Mouse (Mus musculus): ENCODE measurements around the gene Fam25c. TPM values are rescaled to one million over a fixed set of nuclear protein-coding genes. Genes with fewer than 3 reads are reported as not detected.
"Not testable (repeated sequence)": the region's sequence is repeated elsewhere in the genome, so short reads cannot be mapped to it uniquely, and the experiment has no call there.

Gene Fam25c
- polyA plus RNA-seq, 2 experiments, result 0.28 TPM; not detected in 1

DNA sequence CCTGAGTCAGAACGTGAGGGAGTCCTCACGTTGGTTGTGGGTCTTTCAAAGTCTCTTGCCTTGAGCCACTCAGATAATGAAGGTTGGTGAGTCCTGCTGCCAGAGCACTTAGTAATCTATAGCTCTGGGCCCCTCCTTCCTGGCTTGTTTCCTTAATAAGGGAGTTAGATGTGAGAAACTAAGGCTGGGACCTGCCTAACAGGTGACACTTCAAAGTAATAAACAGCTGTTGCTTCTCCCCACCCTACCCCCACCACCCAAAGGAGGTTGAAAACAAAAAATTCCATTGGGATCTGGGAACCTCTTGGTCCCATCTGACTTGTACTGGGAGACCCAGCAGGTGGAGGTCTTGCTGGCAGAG lies 9.9 kb upstream of the Fam25c start:
- no peak overlapping the region for H3K4me3 ChIP-seq (ENCODE audit: insufficient read depth in 1 of 2, low read depth in 2 of 2, low read length in 2 of 2)
- H3K9me3 ChIP-seq (ENCODE audit: control insufficient read depth, low read length), result no peaks in the 10 kb centered on the region
- DNase-seq (ENCODE audit: low read depth in 3 of 3, low spot score in 3 of 3), result no peak
- ATAC-seq (ENCODE audit: insufficient read depth), result no peak
- 0 out of 4 replicates have a peak, but pooled peaks cover 0 to 3% of the 10 kb centered on the region in 2 experiments for H3K4me1 ChIP-seq (replicated peaks; ENCODE audit: control insufficient read depth in 2 of 2, insufficient read depth in 2 of 2, low read length in 1 of 2)
- H3K9ac ChIP-seq (replicated peaks), result no peak overlapping the region
- WGBS (ENCODE audit: insufficient replicate concordance), result 71% methylated on average over 2 of the region's 2 CpGs
- no peak overlapping the region for H3K4me2 ChIP-seq (ENCODE audit: low read depth)
- no peak overlapping the region for H3K27ac ChIP-seq
- no peaks in the 10 kb centered on the region for H3K36me3 ChIP-seq (replicated peaks; ENCODE audit: control insufficient read depth, insufficient read depth, low read depth)
- H3K27me3 ChIP-seq (ENCODE audit: control insufficient read depth, insufficient read depth, low read length), result no peaks in the 10 kb centered on the region
- no peak for TF ChIP-seq CTCF (IDR thresholded peaks at IDR 0.05; ENCODE audit: low read depth)
- no peak for TF ChIP-seq EP300 (IDR thresholded peaks at IDR 0.05; ENCODE audit: low read depth)

GRCm38 (mm10) chr14:34364254-34365146 lies 9.3 kb upstream of the Fam25c start:
- WGBS (ENCODE audit: insufficient replicate concordance), result 70% methylated on average over 15 of the region's 15 CpGs
- not testable (repeated sequence) for H3K4me3 ChIP-seq (ENCODE audit: insufficient read depth in 1 of 2, low read depth in 2 of 2, low read length in 2 of 2); H3K27me3 ChIP-seq (ENCODE audit: control insufficient read depth, insufficient read depth, low read length); H3K4me2 ChIP-seq (ENCODE audit: low read depth); ATAC-seq (ENCODE audit: insufficient read depth); H3K9me3 ChIP-seq (ENCODE audit: control insufficient read depth, low read length); H3K36me3 ChIP-seq (replicated peaks; ENCODE audit: control insufficient read depth, insufficient read depth, low read depth); H3K27ac ChIP-seq; H3K4me1 ChIP-seq (replicated peaks; ENCODE audit: control insufficient read depth in 2 of 2, insufficient read depth in 2 of 2, low read length in 1 of 2); DNase-seq (ENCODE audit: low read depth in 3 of 3, low spot score in 3 of 3); H3K9ac ChIP-seq (replicated peaks)

- WGBS (ENCODE audit: insufficient replicate concordance), result 7% methylated on average over 32 of the region's 32 CpGs
- H3K4me1 ChIP-seq (replicated peaks; ENCODE audit: control insufficient read depth in 2 of 2, insufficient read depth in 2 of 2, low read length in 1 of 2), result peaks cover 0 to 5% of the 10 kb centered on the region in 2 experiments; a peak in 2 of 4 replicates
- no peaks in the 10 kb centered on the region for H3K36me3 ChIP-seq (replicated peaks; ENCODE audit: control insufficient read depth, insufficient read depth, low read depth)
- no peaks in the 10 kb centered on the region for H3K9me3 ChIP-seq (ENCODE audit: control insufficient read depth, low read length)
- no peak overlapping the region for H3K9ac ChIP-seq (replicated peaks)
- TF ChIP-seq EP300 (IDR thresholded peaks at IDR 0.05; ENCODE audit: low read depth) (no peak), CTCF (IDR thresholded peaks at IDR 0.05; ENCODE audit: low read depth) (peak; percentile 36; the same call in 1 of the 2 replicates)
- peak in 1 of 3 experiments; percentile 6 for DNase-seq (ENCODE audit: low read depth in 3 of 3, low spot score in 3 of 3)
- H3K4me3 ChIP-seq (ENCODE audit: insufficient read depth in 1 of 2, low read depth in 2 of 2, low read length in 2 of 2), result peak overlapping the region; percentile 26 to 28
- 0 out of 2 replicates have a peak, but pooled peaks have one; percentile 23 for ATAC-seq (ENCODE audit: insufficient read depth)
- peak overlapping the region; percentile 63 for H3K4me2 ChIP-seq (ENCODE audit: low read depth)
- no peaks in the 10 kb centered on the region for H3K27me3 ChIP-seq (ENCODE audit: control insufficient read depth, insufficient read depth, low read length)
- H3K27ac ChIP-seq, result no peak overlapping the region
Observed at GRCm38 (mm10) chr14:34363490-34364253, 8.4 kb upstream of the Fam25c start.

DNA sequence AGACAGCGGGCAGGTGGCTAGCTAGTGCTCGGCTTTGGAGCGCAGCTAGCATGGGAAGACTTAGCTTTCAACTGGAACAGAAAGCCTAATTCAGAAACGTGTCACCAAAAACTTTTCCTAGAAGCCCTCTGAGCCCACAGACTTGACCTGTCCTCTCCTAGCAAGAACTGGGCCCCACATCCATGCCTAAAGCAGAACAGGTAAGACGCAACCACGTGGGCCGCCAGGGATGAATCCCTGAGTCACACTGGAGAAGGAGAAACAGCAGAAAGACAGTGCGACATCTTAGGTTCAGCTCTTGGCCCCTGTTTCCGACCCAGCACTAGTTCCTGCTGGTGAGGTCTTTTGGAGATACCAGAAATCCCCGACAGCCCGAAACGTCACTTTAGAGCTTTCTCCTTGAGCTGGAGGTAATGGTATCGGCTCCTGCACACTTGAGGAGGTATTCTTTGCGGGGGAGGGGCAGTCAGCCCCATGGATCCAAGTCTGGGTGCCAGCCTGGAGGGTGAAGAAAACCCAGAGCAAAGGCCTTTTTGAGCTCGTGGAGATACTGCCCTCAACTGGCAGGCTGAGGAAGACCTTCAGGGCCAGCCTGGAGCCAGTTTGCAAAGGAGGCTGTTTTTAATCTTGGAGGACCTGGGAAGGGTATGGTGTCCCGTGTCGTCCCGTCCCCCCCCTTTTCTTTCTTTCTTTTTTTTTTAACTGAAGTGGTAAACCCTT lies 7.7 kb upstream of the Fam25c start:
- H3K4me1 ChIP-seq (replicated peaks; ENCODE audit: control insufficient read depth in 2 of 2, insufficient read depth in 2 of 2, low read length in 1 of 2), result peaks cover 0 to 11% of the 10 kb centered on the region in 2 experiments; a peak in 2 of 4 replicates
- ATAC-seq (ENCODE audit: insufficient read depth) (0 out of 2 replicates have a peak, but pooled peaks have one; percentile 27), DNase-seq (ENCODE audit: low read depth in 3 of 3, low spot score in 3 of 3) (peak in 1 of 3 experiments; percentile 22)
- no peaks in the 10 kb centered on the region for H3K36me3 ChIP-seq (replicated peaks; ENCODE audit: control insufficient read depth, insufficient read depth, low read depth)
- WGBS (ENCODE audit: insufficient replicate concordance), result 31% methylated on average over 18 of the region's 18 CpGs
- no peaks in the 10 kb centered on the region for H3K27me3 ChIP-seq (ENCODE audit: control insufficient read depth, insufficient read depth, low read length)
- no peak overlapping the region for H3K9ac ChIP-seq (replicated peaks)
- peak overlapping the region in 1 of 2 experiments; percentile 26; a peak in 1 of 4 replicates for H3K4me3 ChIP-seq (ENCODE audit: insufficient read depth in 1 of 2, low read depth in 2 of 2, low read length in 2 of 2)
- peak overlapping the region; percentile 63 for H3K4me2 ChIP-seq (ENCODE audit: low read depth)
- TF ChIP-seq EP300 (IDR thresholded peaks at IDR 0.05; ENCODE audit: low read depth) (no peak), CTCF (IDR thresholded peaks at IDR 0.05; ENCODE audit: low read depth) (peak; percentile 65)
- H3K9me3 ChIP-seq (ENCODE audit: control insufficient read depth, low read length), result no peaks in the 10 kb centered on the region
- no peak overlapping the region for H3K27ac ChIP-seq

Measured in liver, embryonic 14.5 days (tissue).